Mouse (Mus musculus) neural tube, postnatal 0 days (tissue): ENCODE results near the gene Setdb2. TPM values are rescaled to one million over a fixed set of nuclear protein-coding genes. Genes with fewer than 3 reads are reported as not detected.

Experiments
- polyA plus RNA-seq: library from polyadenylated mRNA; unstranded; fragments of >200 nt; fragmentation: Nextera tagmentation; extraction: Ambion mirVana; gene quantifications from 2 replicates; pipeline ENCODE4 v1.2.1, GENCODE M21; 2015

Setdb2 gene
- polyA plus RNA-seq, result 3.5 and 4.7 TPM in 2 replicates

GRCm38 (mm10) chr14:59440558-59441471, at the start of gene Setdb2, which contains the start of gene Cab39l:
Gene Setdb2, minus strand, starts transcription at chr14:59440884.
Gene Cab39l, plus strand, starts transcription at chr14:59440972.

GRCm38 (mm10) chr14:59395281-59395680, 45.4 kb downstream of the Setdb2 start, which contains the start of gene Phf11c:
Gene Phf11c, minus strand, starts transcription at chr14:59395381.

GRCm38 (mm10) chr14:59365244-59365644, 75.4 kb downstream of the Setdb2 start, which contains the start of gene Phf11d:
Gene Phf11d, minus strand, starts transcription at chr14:59365470.

Other genes with a start within 250 kb of the Setdb2 start
- 25.6 TPM in 2 replicates for gene Rcbtb1, start 239.7 kb downstream of the Setdb2 start, polyA plus RNA-seq
- gene Gm6904, start 180.7 kb downstream of the Setdb2 start, polyA plus RNA-seq, result not detected in 2 replicates
- gene Phf11a, start 143.4 kb downstream of the Setdb2 start, polyA plus RNA-seq, result 0.29 TPM in 1 of 2 replicates, not detected in the other
- gene Phf11b, start 99.5 kb downstream of the Setdb2 start, polyA plus RNA-seq, result 0.93 and 1.1 TPM in 2 replicates
- gene Phf11d, start 75.4 kb downstream of the Setdb2 start, polyA plus RNA-seq, result 0.64 and 0.76 TPM in 2 replicates
- gene Phf11c, start 45.5 kb downstream of the Setdb2 start, polyA plus RNA-seq, result 0.14 TPM in 1 of 2 replicates, not detected in the other
- 19.4 and 22.9 TPM in 2 replicates for gene Cab39l, start 88 bp upstream of the Setdb2 start, polyA plus RNA-seq
- gene Cdadc1, start 157.1 kb upstream of the Setdb2 start, polyA plus RNA-seq, result 29.6 and 31.6 TPM in 2 replicates
- 4.8 and 5.6 TPM in 2 replicates for gene Shisa2, start 184.4 kb upstream of the Setdb2 start, polyA plus RNA-seq